Mouse (Mus musculus): Measurements from ENCODE around the gene Esrp2. TPM values are rescaled to one million over a fixed set of nuclear protein-coding genes. Genes with fewer than 3 reads are reported as not detected.

The Esrp2 gene
- polyA plus RNA-seq, 1 experiment from 2014 or later = 38.9 TPM

DNA sequence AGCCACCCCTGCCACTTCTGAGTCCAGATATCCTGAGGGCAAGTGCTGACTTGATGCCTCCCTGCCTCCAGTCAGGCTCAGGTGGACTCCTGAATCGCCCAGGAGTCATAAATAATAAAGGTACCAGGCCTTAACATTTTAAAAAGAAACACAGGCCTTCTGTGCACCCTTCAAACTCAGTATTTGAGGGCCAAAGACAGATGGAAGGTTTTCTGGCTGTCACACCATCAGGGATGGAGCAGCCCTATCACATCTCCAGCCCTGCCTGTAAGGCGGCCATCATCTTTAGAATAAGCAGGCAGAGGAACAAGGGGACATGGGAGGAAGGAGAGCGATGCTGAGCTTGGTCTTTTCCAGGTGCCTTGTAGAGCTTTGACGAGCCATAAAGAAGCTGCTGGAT lies 5.8 kb downstream of the Esrp2 start:
- ATAC-seq = no peak
- Histone ChIP-seq H3K27me3 (replicated peaks; ENCODE audit: control insufficient read depth, insufficient read depth, low read length) (peaks cover 13% of the 10 kb centered on the region), H3K9me3 (ENCODE audit: control insufficient read depth, low read length) (no peaks in the 10 kb centered on the region), H3K4me1 (ENCODE audit: control insufficient read depth, insufficient read depth, low read length) (peaks cover 9% of the 10 kb centered on the region), H3K4me3 (ENCODE audit: low read length) (no peak overlapping the region), H3K36me3 (ENCODE audit: control insufficient read depth, insufficient read depth, low read length) (peaks cover 14% of the 10 kb centered on the region), H3K4me2 (ENCODE audit: low read depth, low read length) (no peak overlapping the region), H3K9ac (ENCODE audit: low read depth, low read length) (no peak overlapping the region), H3K27ac (ENCODE audit: low read length) (no peak overlapping the region)
- 84% methylated on average over 4 of the region's 4 CpGs for WGBS

GRCm38 (mm10) chr8:106130505-106130904 lies 6.3 kb downstream of the Esrp2 start:
- peaks cover 9% of the 10 kb centered on the region; the same call in 1 of the 2 replicates for H3K4me1 ChIP-seq (ENCODE audit: control insufficient read depth, insufficient read depth, low read length)
- H3K4me3 ChIP-seq (ENCODE audit: low read length) = no peak overlapping the region
- no peak overlapping the region for H3K4me2 ChIP-seq (ENCODE audit: low read depth, low read length)
- 77% methylated on average over 2 of the region's 2 CpGs for WGBS
- H3K36me3 ChIP-seq (ENCODE audit: control insufficient read depth, insufficient read depth, low read length) = peaks cover 14% of the 10 kb centered on the region
- no peak overlapping the region for H3K27ac ChIP-seq (ENCODE audit: low read length)
- no peaks in the 10 kb centered on the region for H3K9me3 ChIP-seq (ENCODE audit: control insufficient read depth, low read length)
- ATAC-seq = no peak
- H3K9ac ChIP-seq (ENCODE audit: low read depth, low read length) = no peak overlapping the region
- H3K27me3 ChIP-seq (replicated peaks; ENCODE audit: control insufficient read depth, insufficient read depth, low read length) = peaks cover 8% of the 10 kb centered on the region

GRCm38 (mm10) chr8:106129997-106130396 lies 6.8 kb downstream of the Esrp2 start:
- no peaks in the 10 kb centered on the region for H3K9me3 ChIP-seq (ENCODE audit: control insufficient read depth, low read length)
- H3K4me3 ChIP-seq (ENCODE audit: low read length) = no peak overlapping the region
- H3K4me1 ChIP-seq (ENCODE audit: control insufficient read depth, insufficient read depth, low read length) = peaks cover 9% of the 10 kb centered on the region; the same call in 1 of the 2 replicates
- H3K9ac ChIP-seq (ENCODE audit: low read depth, low read length) = no peak overlapping the region
- peaks cover 4% of the 10 kb centered on the region for H3K27me3 ChIP-seq (replicated peaks; ENCODE audit: control insufficient read depth, insufficient read depth, low read length)
- no peak overlapping the region for H3K27ac ChIP-seq (ENCODE audit: low read length)
- 77% methylated on average over 2 of the region's 2 CpGs for WGBS
- H3K4me2 ChIP-seq (ENCODE audit: low read depth, low read length) = no peak overlapping the region
- H3K36me3 ChIP-seq (ENCODE audit: control insufficient read depth, insufficient read depth, low read length) = peaks cover 14% of the 10 kb centered on the region
- no peak for ATAC-seq

DNA sequence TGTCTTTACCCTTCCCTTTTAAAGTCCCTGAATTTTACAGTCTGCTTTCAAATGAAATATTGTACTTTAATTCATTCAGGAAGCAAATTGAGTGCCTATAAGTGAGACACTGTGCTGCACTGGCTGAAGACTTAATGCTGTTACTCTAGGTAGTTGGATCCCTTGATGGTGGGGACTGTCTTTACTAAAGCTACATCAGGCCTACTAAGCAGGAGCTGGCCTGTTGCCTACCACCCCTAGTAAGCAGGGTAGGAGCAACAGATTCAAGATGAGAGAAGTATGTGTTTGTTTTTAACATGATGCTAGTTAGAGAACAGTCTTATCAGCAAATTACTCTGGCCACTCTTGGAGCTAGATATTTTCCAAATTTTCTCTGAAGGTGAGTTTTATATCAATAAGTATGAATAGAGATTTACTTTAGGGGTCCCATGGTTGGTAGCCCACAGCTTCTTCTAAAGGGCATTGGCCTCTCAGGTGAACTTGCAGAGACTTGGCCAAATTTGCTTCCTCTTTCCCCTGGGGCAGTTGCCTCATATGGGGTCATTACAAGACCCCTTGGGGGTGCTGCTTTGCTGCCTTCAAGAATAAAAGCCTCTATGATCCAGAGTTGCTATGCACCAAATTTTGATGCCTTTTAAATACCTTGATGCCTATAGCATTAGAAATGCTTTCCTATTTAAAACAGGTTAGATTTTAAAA lies 7.4 kb downstream of the Esrp2 start:
- no peak for ATAC-seq
- Histone ChIP-seq H3K4me3 (ENCODE audit: low read length) (no peak overlapping the region), H3K27me3 (replicated peaks; ENCODE audit: control insufficient read depth, insufficient read depth, low read length) (no peaks in the 10 kb centered on the region; the same call in 1 of the 2 replicates), H3K4me2 (ENCODE audit: low read depth, low read length) (no peak overlapping the region), H3K27ac (ENCODE audit: low read length) (no peak overlapping the region), H3K4me1 (ENCODE audit: control insufficient read depth, insufficient read depth, low read length) (peaks cover 8% of the 10 kb centered on the region; the same call in 1 of the 2 replicates), H3K9me3 (ENCODE audit: control insufficient read depth, low read length) (no peaks in the 10 kb centered on the region), H3K36me3 (ENCODE audit: control insufficient read depth, insufficient read depth, low read length) (peaks cover 14% of the 10 kb centered on the region), H3K9ac (ENCODE audit: low read depth, low read length) (no peak overlapping the region)

- no peaks in the 10 kb centered on the region for H3K9me3 ChIP-seq (ENCODE audit: control insufficient read depth, low read length)
- H3K27me3 ChIP-seq (replicated peaks; ENCODE audit: control insufficient read depth, insufficient read depth, low read length) = no peaks in the 10 kb centered on the region
- H3K9ac ChIP-seq (ENCODE audit: low read depth, low read length) = no peak overlapping the region
- H3K4me1 ChIP-seq (ENCODE audit: control insufficient read depth, insufficient read depth, low read length) = no peaks in the 10 kb centered on the region
- H3K4me3 ChIP-seq (ENCODE audit: low read length) = no peak overlapping the region
- no peak overlapping the region for H3K27ac ChIP-seq (ENCODE audit: low read length)
- no peak overlapping the region for H3K4me2 ChIP-seq (ENCODE audit: low read depth, low read length)
- peaks cover 14% of the 10 kb centered on the region for H3K36me3 ChIP-seq (ENCODE audit: control insufficient read depth, insufficient read depth, low read length)
- ATAC-seq = no peak
- 87% methylated on average over 10 of the region's 10 CpGs for WGBS
Observed at GRCm38 (mm10) chr8:106127882-106128410, 8.8 kb downstream of the Esrp2 start.

- Histone ChIP-seq H3K27me3 (replicated peaks; ENCODE audit: control insufficient read depth, insufficient read depth, low read length) (no peaks in the 10 kb centered on the region), H3K36me3 (ENCODE audit: control insufficient read depth, insufficient read depth, low read length) (peaks cover 14% of the 10 kb centered on the region), H3K27ac (ENCODE audit: low read length) (no peak overlapping the region), H3K4me2 (ENCODE audit: low read depth, low read length) (no peak overlapping the region), H3K4me1 (ENCODE audit: control insufficient read depth, insufficient read depth, low read length) (no peaks in the 10 kb centered on the region), H3K4me3 (ENCODE audit: low read length) (no peak overlapping the region), H3K9ac (ENCODE audit: low read depth, low read length) (no peak overlapping the region), H3K9me3 (ENCODE audit: control insufficient read depth, low read length) (no peaks in the 10 kb centered on the region)
- 76% methylated on average over 3 of the region's 3 CpGs for WGBS
- ATAC-seq = no peak
Observed at GRCm38 (mm10) chr8:106127054-106127453, 9.7 kb downstream of the Esrp2 start.

DNA sequence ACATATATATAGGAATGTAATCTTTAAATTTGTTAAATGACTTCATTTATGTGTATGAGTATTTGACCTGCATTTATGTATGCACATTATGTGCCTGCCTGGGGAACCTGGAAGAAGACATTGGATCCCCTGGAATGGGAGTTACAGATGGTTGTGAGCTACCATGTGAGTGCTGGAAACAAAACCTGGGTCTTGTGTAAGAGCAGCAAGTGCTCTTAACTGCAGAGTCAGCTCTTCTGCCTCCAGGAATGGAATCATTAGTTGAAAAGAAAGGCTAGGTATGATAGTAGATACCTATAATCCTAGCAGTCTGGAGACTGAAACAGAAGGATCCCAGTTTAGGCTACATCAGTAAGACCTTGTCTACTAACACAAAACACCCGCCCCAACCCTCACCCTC lies 10.7 kb downstream of the Esrp2 start:
- Histone ChIP-seq H3K4me3 (ENCODE audit: low read length) (no peak overlapping the region), H3K36me3 (ENCODE audit: control insufficient read depth, insufficient read depth, low read length) (peaks cover 14% of the 10 kb centered on the region), H3K4me1 (ENCODE audit: control insufficient read depth, insufficient read depth, low read length) (no peaks in the 10 kb centered on the region), H3K9ac (ENCODE audit: low read depth, low read length) (no peak overlapping the region), H3K27me3 (replicated peaks; ENCODE audit: control insufficient read depth, insufficient read depth, low read length) (no peaks in the 10 kb centered on the region), H3K27ac (ENCODE audit: low read length) (no peak overlapping the region), H3K9me3 (ENCODE audit: control insufficient read depth, low read length) (no peaks in the 10 kb centered on the region), H3K4me2 (ENCODE audit: low read depth, low read length) (no peak overlapping the region)
- WGBS = 87% methylated on average over 1 of the region's 1 CpGs
- no peak for ATAC-seq

- Histone ChIP-seq H3K27ac (ENCODE audit: low read length) (no peak overlapping the region), H3K9ac (ENCODE audit: low read depth, low read length) (no peak overlapping the region), H3K4me2 (ENCODE audit: low read depth, low read length) (no peak overlapping the region), H3K4me1 (ENCODE audit: control insufficient read depth, insufficient read depth, low read length) (no peaks in the 10 kb centered on the region), H3K27me3 (replicated peaks; ENCODE audit: control insufficient read depth, insufficient read depth, low read length) (no peaks in the 10 kb centered on the region), H3K36me3 (ENCODE audit: control insufficient read depth, insufficient read depth, low read length) (peaks cover 11% of the 10 kb centered on the region), H3K9me3 (ENCODE audit: control insufficient read depth, low read length) (no peaks in the 10 kb centered on the region), H3K4me3 (ENCODE audit: low read length) (no peak overlapping the region)
- 81% methylated on average over 3 of the region's 3 CpGs for WGBS
- ATAC-seq = no peak
Observed at GRCm38 (mm10) chr8:106123443-106123842, 13.3 kb downstream of the Esrp2 start.

- peaks cover 3% of the 10 kb centered on the region for H3K36me3 ChIP-seq (ENCODE audit: control insufficient read depth, insufficient read depth, low read length)
- H3K27ac ChIP-seq (ENCODE audit: low read length) = no peak overlapping the region
- ATAC-seq = no peak
- no peaks in the 10 kb centered on the region for H3K27me3 ChIP-seq (replicated peaks; ENCODE audit: control insufficient read depth, insufficient read depth, low read length)
- no peak overlapping the region for H3K9ac ChIP-seq (ENCODE audit: low read depth, low read length)
- no peak overlapping the region for H3K4me2 ChIP-seq (ENCODE audit: low read depth, low read length)
- no peak overlapping the region for H3K4me3 ChIP-seq (ENCODE audit: low read length)
- H3K4me1 ChIP-seq (ENCODE audit: control insufficient read depth, insufficient read depth, low read length) = no peaks in the 10 kb centered on the region
- 93% methylated on average over 3 of the region's 3 CpGs for whole genome bisulfite sequencing
- no peaks in the 10 kb centered on the region for H3K9me3 ChIP-seq (ENCODE audit: control insufficient read depth, low read length)
Observed at GRCm38 (mm10) chr8:106115897-106116296, 20.9 kb downstream of the Esrp2 start.

GRCm38 (mm10) chr8:106112514-106112913 lies 24.3 kb downstream of the Esrp2 start:
- 70% methylated on average over 1 of the region's 1 CpGs for WGBS
- H3K27ac ChIP-seq (ENCODE audit: low read length) = no peak overlapping the region

More at GRCm38 (mm10) chr8:106112514-106112913, 24.3 kb downstream of the Esrp2 start:
- no peaks in the 10 kb centered on the region for H3K4me1 ChIP-seq (ENCODE audit: control insufficient read depth, insufficient read depth, low read length)
- no peaks in the 10 kb centered on the region for H3K9me3 ChIP-seq (ENCODE audit: control insufficient read depth, low read length)
- H3K27me3 ChIP-seq (replicated peaks; ENCODE audit: control insufficient read depth, insufficient read depth, low read length) = no peaks in the 10 kb centered on the region
- ATAC-seq = no peak
- no peak overlapping the region for H3K4me2 ChIP-seq (ENCODE audit: low read depth, low read length)
- no peak overlapping the region for H3K9ac ChIP-seq (ENCODE audit: low read depth, low read length)
- H3K36me3 ChIP-seq (ENCODE audit: control insufficient read depth, insufficient read depth, low read length) = peaks cover 3% of the 10 kb centered on the region
- H3K4me3 ChIP-seq (ENCODE audit: low read length) = no peak overlapping the region
